In the genomic region with DNA sequence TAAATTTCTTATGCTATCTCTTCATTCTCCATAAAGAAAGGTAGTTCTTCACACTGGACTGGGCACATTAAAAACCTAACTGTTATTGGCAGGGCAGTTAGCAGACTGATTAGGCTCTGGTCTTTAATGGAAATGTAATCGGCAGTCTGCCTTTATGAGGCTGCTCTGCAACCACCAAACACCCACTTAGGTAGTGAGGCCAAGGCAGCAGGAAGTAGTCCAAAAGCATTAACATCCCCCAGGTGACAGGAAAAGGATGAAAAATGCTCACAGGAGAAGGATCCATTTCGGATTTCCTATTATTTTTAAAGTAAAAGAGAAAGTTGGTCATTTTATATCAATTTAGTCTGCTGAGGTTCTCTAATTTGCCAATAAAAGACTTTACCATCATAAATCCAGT, we compare ENCODE assay signal across 12 mouse cellular contexts.
"Had no signal": no experiment of that assay in that cellular context is flagged by ENCODE, and none has a peak within 500 bp of the region (broad histone marks: within the 10 kb centered on the region; RNA-seq: fewer than 3 reads in every experiment).

No protein-coding gene starts in this region.

- DNase-seq: retina, postnatal 1 day; right cerebral cortex, adult 18-20 months; right cerebral cortex, postnatal 14 days; right cerebral cortex, postnatal 25 days; right cerebral cortex, postnatal 4 days; spleen, adult 18-20 months; thymus, adult 18-20 months; thymus, adult 2 months; thymus, postnatal 14 days; thymus, postnatal 25 days; thymus, postnatal 36 days; thymus, postnatal 4 days had no signal
